Mouse (Mus musculus) liver, embryonic 14 days (tissue): ENCODE measurements around the gene Asdurf. TPM values are rescaled to one million over a fixed set of nuclear protein-coding genes. Genes with fewer than 3 reads are reported as not detected.

Experiments used
- polyA plus RNA-seq: library from polyadenylated mRNA; depleted of rRNA; stranded (reverse); fragments of >200 nt; gene quantifications from 2 replicates; pipeline ENCODE4 v1.2.3, GENCODE M21; 2012; rRNA removed

Gene Asdurf
- polyA plus RNA-seq, result not detected in 2 replicates

GRCm38 (mm10) chr1:53352327-53353261, at the start of gene Asdurf, which contains the start of the genes Gm28551 and Asnsd1:
TSS of gene Asdurf (minus strand) at chr1:53352619.
TSS of gene Gm28551 (minus strand) at chr1:53352667.
TSS of gene Asnsd1 (minus strand) at chr1:53352752.

GRCm38 (mm10) chr1:53312989-53313967, 39.1 kb downstream of the Asdurf start, which contains the start of gene Osgepl1:
TSS of gene Osgepl1 (plus strand) at chr1:53313624.

Other genes starting within 250 kb of the Asdurf start
- 0.06 TPM in 1 of 2 replicates, not detected in the other for gene 1700019A02Rik, start 165.0 kb downstream of the Asdurf start, polyA plus RNA-seq
- 3.8 and 3.9 TPM in 2 replicates for gene Pms1, start 55.6 kb downstream of the Asdurf start, polyA plus RNA-seq
- 13.7 and 17.0 TPM in 2 replicates for gene Ormdl1, start 55.5 kb downstream of the Asdurf start, polyA plus RNA-seq
- gene Gm28778, start 55.5 kb downstream of the Asdurf start, polyA plus RNA-seq, result not detected in 2 replicates
- 14.1 and 14.9 TPM in 2 replicates for gene Osgepl1, start 39.0 kb downstream of the Asdurf start, polyA plus RNA-seq
- 0.08 TPM in 1 of 2 replicates, not detected in the other for gene Gm28551, start within 50 bp of the Asdurf start, polyA plus RNA-seq
- 22.3 and 24.4 TPM in 2 replicates for gene Asnsd1, start 133 bp upstream of the Asdurf start, polyA plus RNA-seq